Mouse (Mus musculus): ENCODE measurements at regions not wholly inside any gene's neighbourhood (a gene's known extent, or its start where the extent isn't known, plus 50 kb on each side); places are given as distances from the start of the nearest gene placed in this dataset.

- peak; percentile 20 for DNase-seq (ENCODE audit: low read depth, low spot score)
Observed at GRCm38 (mm10) chr11:42067788-42068187, 67.1 kb upstream of the Gabrg2 start.

GRCm38 (mm10) chr11:42051567-42051966 lies 50.9 kb upstream of the Gabrg2 start:
- DNase-seq (ENCODE audit: low read depth, low spot score) = no peak

Data from 3T3-L1 (cell line).